Mouse (Mus musculus): ENCODE measurements around the gene Cilp.

GRCm38 (mm10) chr9:65255906-65256600 lies 8.9 kb upstream of the Cilp start:
- TF ChIP-seq CTCF (IDR thresholded peaks at IDR 0.05; ENCODE audit: control insufficient read depth, insufficient read depth, low read length) = no peak
- no peak for TF ChIP-seq POLR2A (IDR thresholded peaks at IDR 0.05; ENCODE audit: borderline replicate concordance, control insufficient read depth, low read depth, low read length)
